Mouse (Mus musculus): Measurements from ENCODE around the gene Gins2. TPM values are rescaled to one million over a fixed set of nuclear protein-coding genes. Genes with fewer than 3 reads are reported as not detected.

The Gins2 gene
- total RNA-seq, 2 experiments from 2014 or later = 21.3 to 31.4 TPM

- ATAC-seq (replicated peaks; ENCODE audit: low FRiP score, poor library complexity, severe bottlenecking) = peak; percentile 76
Measured at GRCm38 (mm10) chr8:120607885-120608284, 18.8 kb upstream of the Gins2 start.

GRCm38 (mm10) chr8:120607460-120607859 is 18.4 kb upstream of the Gins2 start:
- ATAC-seq (replicated peaks; ENCODE audit: low FRiP score, poor library complexity, severe bottlenecking) = no peak

- ATAC-seq (replicated peaks; ENCODE audit: low FRiP score, poor library complexity, severe bottlenecking) = no peak
Measured at GRCm38 (mm10) chr8:120602672-120603071, 13.6 kb upstream of the Gins2 start.

GRCm38 (mm10) chr8:120599504-120599903 is 10.4 kb upstream of the Gins2 start:
- 0 out of 2 replicates have a peak, but pooled peaks have one; percentile 54 for ATAC-seq (replicated peaks; ENCODE audit: low FRiP score, poor library complexity, severe bottlenecking)

GRCm38 (mm10) chr8:120598579-120598978 is 9.5 kb upstream of the Gins2 start:
- ATAC-seq (replicated peaks; ENCODE audit: low FRiP score, poor library complexity, severe bottlenecking) = no peak

GRCm38 (mm10) chr8:120595963-120596362 is 6.9 kb upstream of the Gins2 start:
- ATAC-seq (replicated peaks; ENCODE audit: low FRiP score, poor library complexity, severe bottlenecking) = peak; percentile 72

- ATAC-seq (replicated peaks; ENCODE audit: low FRiP score, poor library complexity, severe bottlenecking) = no peak
Measured at GRCm38 (mm10) chr8:120594571-120594970, 5.5 kb upstream of the Gins2 start.

GRCm38 (mm10) chr8:120591587-120592292 is 2.6 kb upstream of the Gins2 start:
- ATAC-seq (replicated peaks; ENCODE audit: low FRiP score, poor library complexity, severe bottlenecking) = no peak

GRCm38 (mm10) chr8:120589921-120590320 is 817 bp upstream of the Gins2 start:
- ATAC-seq (replicated peaks; ENCODE audit: low FRiP score, poor library complexity, severe bottlenecking) = no peak

GRCm38 (mm10) chr8:120585521-120585920 is 3.6 kb downstream of the Gins2 start:
- ATAC-seq (replicated peaks; ENCODE audit: low FRiP score, poor library complexity, severe bottlenecking) = no peak

- no peak for ATAC-seq (replicated peaks; ENCODE audit: low FRiP score, poor library complexity, severe bottlenecking)
Measured at GRCm38 (mm10) chr8:120581811-120582210, 7.3 kb downstream of the Gins2 start.

GRCm38 (mm10) chr8:120581329-120581728 is 7.8 kb downstream of the Gins2 start:
- ATAC-seq (replicated peaks; ENCODE audit: low FRiP score, poor library complexity, severe bottlenecking) = no peak

- no peak for ATAC-seq (replicated peaks; ENCODE audit: low FRiP score, poor library complexity, severe bottlenecking)
Measured at GRCm38 (mm10) chr8:120580336-120581000, 8.6 kb downstream of the Gins2 start.

GRCm38 (mm10) chr8:120577821-120578220 is 11.3 kb downstream of the Gins2 start:
- ATAC-seq (replicated peaks; ENCODE audit: low FRiP score, poor library complexity, severe bottlenecking) = no peak

GRCm38 (mm10) chr8:120575801-120576200 is 13.3 kb downstream of the Gins2 start:
- no peak for ATAC-seq (replicated peaks; ENCODE audit: low FRiP score, poor library complexity, severe bottlenecking)

- no peak for ATAC-seq (replicated peaks; ENCODE audit: low FRiP score, poor library complexity, severe bottlenecking)
Measured at GRCm38 (mm10) chr8:120574941-120575340, 14.2 kb downstream of the Gins2 start.

- ATAC-seq (replicated peaks; ENCODE audit: low FRiP score, poor library complexity, severe bottlenecking) = no peak
Measured at GRCm38 (mm10) chr8:120573866-120574265, 15.2 kb downstream of the Gins2 start.

- no peak for ATAC-seq (replicated peaks; ENCODE audit: low FRiP score, poor library complexity, severe bottlenecking)
Measured at GRCm38 (mm10) chr8:120572534-120572933, 16.6 kb downstream of the Gins2 start.

GRCm38 (mm10) chr8:120571561-120571960 is 17.5 kb downstream of the Gins2 start:
- ATAC-seq (replicated peaks; ENCODE audit: low FRiP score, poor library complexity, severe bottlenecking) = no peak

GRCm38 (mm10) chr8:120569939-120570715 is 19.0 kb downstream of the Gins2 start:
- peak; percentile 53 for ATAC-seq (replicated peaks; ENCODE audit: low FRiP score, poor library complexity, severe bottlenecking)

GRCm38 (mm10) chr8:120569123-120569522 is 20.0 kb downstream of the Gins2 start:
- no peak for ATAC-seq (replicated peaks; ENCODE audit: low FRiP score, poor library complexity, severe bottlenecking)
